Mouse (Mus musculus) cortical plate, adult 2 months (tissue): ENCODE results near the gene Ptprn2.

ENCODE experiments used
- CTCF ChIP-seq: fragments of 200-500 bp; IDR thresholded peaks from 2 replicates; pipeline ENCODE4 v1.5.1; 2011; ENCODE audit warnings: mild to moderate bottlenecking, control low read depth, low read length; ENCODE audit not compliant: insufficient read depth; ENCODE audit errors: extremely low read depth
- POLR2A ChIP-seq: fragments of 200-500 bp; IDR thresholded peaks from 2 replicates; pipeline ENCODE4 v1.6.1; 2011; ENCODE audit warnings: mild to moderate bottlenecking, low read length, control low read depth; ENCODE audit not compliant: insufficient read depth; ENCODE audit errors: extremely low read depth

GRCm38 (mm10) chr12:117175072-117175681, 689.7 kb downstream of the Ptprn2 start:
- TF ChIP-seq CTCF (no peak), POLR2A (no peak)
